Mouse (Mus musculus) midbrain, embryonic 15.5 days (tissue): Measurements from ENCODE around the gene Wfs1. TPM values are rescaled to one million over a fixed set of nuclear protein-coding genes. Genes with fewer than 3 reads are reported as not detected.

Experiments used
- ATAC-seq: fragments of 200-750 bp; cut with Nextera tagmentation; replicated peaks from 2 replicates; pipeline ENCODE4 v1.8.0; 2017; ENCODE audit warnings: moderate TSS enrichment
- H3K27ac ChIP-seq: fragments of 300-500 bp; sonication (generic); 2 replicates; pipeline ENCODE4 v1.5.1; 2015; ENCODE audit warnings: mild to moderate bottlenecking, inconsistent platforms
- H3K27me3 ChIP-seq: fragments of 300-500 bp; sonication (generic); replicated peaks from 2 replicates; pipeline ENCODE4 v1.6.1; 2015; ENCODE audit warnings: inconsistent platforms
- H3K36me3 ChIP-seq: fragments of 300-500 bp; sonication (generic); replicated peaks from 2 replicates; pipeline ENCODE4 v1.6.1; 2015; ENCODE audit warnings: inconsistent platforms
- H3K4me1 ChIP-seq: fragments of 300-500 bp; sonication (generic); 2 replicates; pipeline ENCODE4 v1.6.1; 2015; ENCODE audit warnings: inconsistent platforms
- H3K4me2 ChIP-seq: fragments of 300-500 bp; sonication (generic); 2 replicates; pipeline ENCODE4 v1.6.1; 2015; ENCODE audit warnings: inconsistent platforms, mild to moderate bottlenecking, moderate library complexity
- H3K4me3 ChIP-seq: fragments of 300-500 bp; sonication (generic); 2 replicates; pipeline ENCODE4 v1.5.1; 2015; ENCODE audit warnings: mild to moderate bottlenecking, inconsistent platforms
- H3K9ac ChIP-seq: fragments of 300-500 bp; sonication (generic); 2 replicates; pipeline ENCODE4 v1.6.1; 2015; ENCODE audit warnings: mild to moderate bottlenecking, inconsistent platforms
- H3K9me3 ChIP-seq: fragments of 300-500 bp; sonication (generic); 2 replicates; pipeline ENCODE4 v1.6.1; 2016; ENCODE audit warnings: inconsistent platforms
- WGBS: fragments of 180-500 bp; shearing (Covaris S2); methylation state at CpG from one replicate; pipeline ENCODE4 v1.1.7; 2015; ENCODE audit warnings: mixed read lengths; 5-methylcytosine and 5-hydroxymethylcytosine counted together
- polyA plus RNA-seq: library from polyadenylated mRNA; unstranded; fragments of >200 nt; fragmentation: Nextera tagmentation; extraction: Ambion mirVana; gene quantifications from 2 replicates; pipeline ENCODE4 v1.2.1, GENCODE M21; 2015

The Wfs1 gene
- 8.9 and 10.2 TPM in 2 replicates for polyA plus RNA-seq

- Histone ChIP-seq H3K27me3 (no peaks in the 10 kb centered on the region; the same call in 1 of the 2 replicates), H3K27ac (0 out of 2 replicates have a peak within 1 kb of the TSS, but pooled peaks have one; percentile 13), H3K36me3 (no peaks in the 10 kb centered on the region), H3K4me2 (peak within 1 kb of the TSS; percentile 75), H3K9ac (peak within 1 kb of the TSS; percentile 47), H3K4me3 (peak within 1 kb of the TSS; percentile 53), H3K4me1 (peaks cover 12% of the 10 kb centered on the region), H3K9me3 (no peaks in the 10 kb centered on the region)
- peak; percentile 99 for ATAC-seq
- WGBS = under 1% methylated on average over 60 of the region's 60 CpGs
Measured at GRCm38 (mm10) chr5:36988781-36989624, at the start of gene Wfs1. Gene Wfs1, minus strand, starts transcription at chr5:36989205.

GRCm38 (mm10) chr5:37036884-37037283, 47.9 kb upstream of the Wfs1 start:
- 68% methylated on average over 3 of the region's 3 CpGs for WGBS
- no peaks in the 10 kb centered on the region for H3K9me3 ChIP-seq
- H3K4me1 ChIP-seq = peaks cover 3% of the 10 kb centered on the region; the same call in 1 of the 2 replicates
- no peak overlapping the region for H3K9ac ChIP-seq
- ATAC-seq = no peak
- no peaks in the 10 kb centered on the region for H3K27me3 ChIP-seq
- no peak overlapping the region for H3K4me3 ChIP-seq
- H3K36me3 ChIP-seq = no peaks in the 10 kb centered on the region
- no peak overlapping the region for H3K27ac ChIP-seq
- no peak overlapping the region for H3K4me2 ChIP-seq

- Histone ChIP-seq H3K4me2 (no peak overlapping the region), H3K9me3 (no peaks in the 10 kb centered on the region), H3K36me3 (no peaks in the 10 kb centered on the region), H3K27me3 (no peaks in the 10 kb centered on the region; the same call in 1 of the 2 replicates), H3K27ac (no peak overlapping the region), H3K4me3 (no peak overlapping the region), H3K4me1 (peaks cover 3% of the 10 kb centered on the region; the same call in 1 of the 2 replicates), H3K9ac (no peak overlapping the region)
- no peak for ATAC-seq
- 81% methylated on average over 6 of the region's 6 CpGs for WGBS
Measured at GRCm38 (mm10) chr5:37035896-37036295, 46.9 kb upstream of the Wfs1 start.

GRCm38 (mm10) chr5:37035192-37035591, 46.2 kb upstream of the Wfs1 start:
- Histone ChIP-seq H3K36me3 (no peaks in the 10 kb centered on the region), H3K27ac (no peak overlapping the region), H3K9ac (no peak overlapping the region), H3K27me3 (peaks cover 4% of the 10 kb centered on the region), H3K9me3 (no peaks in the 10 kb centered on the region), H3K4me3 (no peak overlapping the region), H3K4me1 (peaks cover 10% of the 10 kb centered on the region), H3K4me2 (no peak overlapping the region)
- peak; percentile 17; the same call in 1 of the 2 replicates for ATAC-seq
- 69% methylated on average over 6 of the region's 6 CpGs for WGBS

- ATAC-seq = no peak
- no peak overlapping the region for H3K9ac ChIP-seq
- H3K4me2 ChIP-seq = peak overlapping the region; percentile 77; the same call in 1 of the 2 replicates
- peaks cover 25% of the 10 kb centered on the region for H3K4me1 ChIP-seq
- no peaks in the 10 kb centered on the region for H3K9me3 ChIP-seq
- whole genome bisulfite sequencing = 59% methylated on average over 9 of the region's 9 CpGs
- peaks cover 25% of the 10 kb centered on the region for H3K27me3 ChIP-seq
- no peak overlapping the region for H3K4me3 ChIP-seq
- H3K36me3 ChIP-seq = no peaks in the 10 kb centered on the region
- no peak overlapping the region for H3K27ac ChIP-seq
Measured at GRCm38 (mm10) chr5:37030753-37031152, 41.7 kb upstream of the Wfs1 start.

GRCm38 (mm10) chr5:37029326-37029905, 40.4 kb upstream of the Wfs1 start:
- H3K36me3 ChIP-seq = no peaks in the 10 kb centered on the region
- ATAC-seq = peak; percentile 5
- peak overlapping the region; percentile 77 for H3K4me2 ChIP-seq
- peak overlapping the region; percentile 87 for H3K27ac ChIP-seq
- H3K27me3 ChIP-seq = peaks cover 26% of the 10 kb centered on the region
- under 1% methylated on average over 17 of the region's 17 CpGs for WGBS
- peak overlapping the region; percentile 80 for H3K9ac ChIP-seq
- H3K9me3 ChIP-seq = no peaks in the 10 kb centered on the region
- peak overlapping the region; percentile 66 for H3K4me3 ChIP-seq
- H3K4me1 ChIP-seq = peaks cover 25% of the 10 kb centered on the region

GRCm38 (mm10) chr5:37028486-37029311, 39.7 kb upstream of the Wfs1 start:
- Histone ChIP-seq H3K4me2 (peak overlapping the region; percentile 77), H3K4me3 (peak overlapping the region; percentile 66), H3K27ac (peak overlapping the region; percentile 87), H3K36me3 (no peaks in the 10 kb centered on the region), H3K9ac (peak overlapping the region; percentile 80), H3K4me1 (peaks cover 25% of the 10 kb centered on the region), H3K27me3 (peaks cover 31% of the 10 kb centered on the region), H3K9me3 (no peaks in the 10 kb centered on the region)
- WGBS = under 1% methylated on average over 70 of the region's 72 CpGs
- peak; percentile 90 for ATAC-seq

- Histone ChIP-seq H3K9ac (peak overlapping the region; percentile 80), H3K27me3 (peaks cover 31% of the 10 kb centered on the region), H3K4me2 (peak overlapping the region; percentile 77), H3K9me3 (no peaks in the 10 kb centered on the region), H3K27ac (peak overlapping the region; percentile 87), H3K4me1 (peaks cover 25% of the 10 kb centered on the region), H3K4me3 (peak overlapping the region; percentile 66), H3K36me3 (no peaks in the 10 kb centered on the region)
- 1% methylated on average over 37 of the region's 37 CpGs for WGBS
- peak; percentile 91 for ATAC-seq
Measured at GRCm38 (mm10) chr5:37028104-37028485, 39.1 kb upstream of the Wfs1 start.

- Histone ChIP-seq H3K27ac (peak overlapping the region; percentile 87), H3K36me3 (no peaks in the 10 kb centered on the region), H3K9ac (peak overlapping the region; percentile 80), H3K27me3 (peaks cover 31% of the 10 kb centered on the region), H3K9me3 (no peaks in the 10 kb centered on the region), H3K4me3 (peak overlapping the region; percentile 66), H3K4me2 (peak overlapping the region; percentile 77), H3K4me1 (peaks cover 25% of the 10 kb centered on the region)
- 11% methylated on average over 13 of the region's 13 CpGs for WGBS
- ATAC-seq = peak; percentile 13; the same call in 1 of the 2 replicates
Measured at GRCm38 (mm10) chr5:37027701-37028100, 38.7 kb upstream of the Wfs1 start.

GRCm38 (mm10) chr5:37017222-37017621, 28.2 kb upstream of the Wfs1 start:
- H3K9me3 ChIP-seq = no peaks in the 10 kb centered on the region
- WGBS = 84% methylated on average over 3 of the region's 3 CpGs
- ATAC-seq = no peak
- peaks cover 12% of the 10 kb centered on the region for H3K27me3 ChIP-seq
- H3K9ac ChIP-seq = no peak overlapping the region
- H3K4me3 ChIP-seq = no peak overlapping the region
- peaks cover 7% of the 10 kb centered on the region; the same call in 1 of the 2 replicates for H3K4me1 ChIP-seq
- H3K27ac ChIP-seq = no peak overlapping the region
- no peaks in the 10 kb centered on the region for H3K36me3 ChIP-seq
- no peak overlapping the region for H3K4me2 ChIP-seq

- H3K4me3 ChIP-seq = peak overlapping the region; percentile 12
- H3K27ac ChIP-seq = no peak overlapping the region
- H3K27me3 ChIP-seq = peaks cover 12% of the 10 kb centered on the region
- peak overlapping the region; percentile 44 for H3K4me2 ChIP-seq
- H3K36me3 ChIP-seq = no peaks in the 10 kb centered on the region
- peaks cover 11% of the 10 kb centered on the region for H3K4me1 ChIP-seq
- WGBS = 6% methylated on average over 27 of the region's 27 CpGs
- H3K9me3 ChIP-seq = no peaks in the 10 kb centered on the region
- peak; percentile 43 for ATAC-seq
- H3K9ac ChIP-seq = no peak overlapping the region
Measured at GRCm38 (mm10) chr5:37015612-37016310, 26.8 kb upstream of the Wfs1 start.
